Mouse (Mus musculus) cerebellum, adult 9-11 months (tissue): ENCODE measurements around the gene Cttnbp2nl.

Experiments
- DNase-seq: peaks from one replicate; pipeline ENCODE4 v3.0.0; 2022

Cttnbp2nl gene

GRCm38 (mm10) chr3:105052937-105053697, at the start of gene Cttnbp2nl:
Cttnbp2nl (minus strand) TSS chr3:105053146.
- DNase-seq, result peak; percentile 99

- DNase-seq, result no peak
Observed at GRCm38 (mm10) chr3:105100270-105100589, 47.3 kb upstream of the Cttnbp2nl start.

GRCm38 (mm10) chr3:105099526-105100269, 46.8 kb upstream of the Cttnbp2nl start:
- DNase-seq, result no peak

GRCm38 (mm10) chr3:105097581-105097980, 44.6 kb upstream of the Cttnbp2nl start:
- DNase-seq, result no peak

- no peak for DNase-seq
Observed at GRCm38 (mm10) chr3:105095026-105095425, 42.1 kb upstream of the Cttnbp2nl start.

GRCm38 (mm10) chr3:105094448-105094847, 41.5 kb upstream of the Cttnbp2nl start:
- no peak for DNase-seq

- no peak for DNase-seq
Observed at GRCm38 (mm10) chr3:105092721-105093505, 40.0 kb upstream of the Cttnbp2nl start.

- DNase-seq, result no peak
Observed at GRCm38 (mm10) chr3:105090981-105091380, 38.0 kb upstream of the Cttnbp2nl start.

- DNase-seq, result no peak
Observed at GRCm38 (mm10) chr3:105090147-105090546, 37.2 kb upstream of the Cttnbp2nl start.

- no peak for DNase-seq
Observed at GRCm38 (mm10) chr3:105088638-105089037, 35.7 kb upstream of the Cttnbp2nl start.

- DNase-seq, result no peak
Observed at GRCm38 (mm10) chr3:105087344-105087743, 34.4 kb upstream of the Cttnbp2nl start.

GRCm38 (mm10) chr3:105078231-105078826, 25.4 kb upstream of the Cttnbp2nl start:
- peak; percentile 64 for DNase-seq

GRCm38 (mm10) chr3:105075796-105076195, 22.9 kb upstream of the Cttnbp2nl start:
- no peak for DNase-seq

GRCm38 (mm10) chr3:105072536-105072935, 19.6 kb upstream of the Cttnbp2nl start:
- DNase-seq, result no peak

GRCm38 (mm10) chr3:105071251-105071650, 18.3 kb upstream of the Cttnbp2nl start:
- DNase-seq, result no peak

- DNase-seq, result no peak
Observed at GRCm38 (mm10) chr3:105070553-105070952, 17.6 kb upstream of the Cttnbp2nl start.

- DNase-seq, result no peak
Observed at GRCm38 (mm10) chr3:105066544-105066943, 13.6 kb upstream of the Cttnbp2nl start, which contains the start of gene 4930564D02Rik. 4930564D02Rik (plus strand) TSS chr3:105066844.

- DNase-seq, result no peak
Observed at GRCm38 (mm10) chr3:105062676-105063075, 9.7 kb upstream of the Cttnbp2nl start.

- no peak for DNase-seq
Observed at GRCm38 (mm10) chr3:105061991-105062390, 9.0 kb upstream of the Cttnbp2nl start.

- DNase-seq, result no peak
Observed at GRCm38 (mm10) chr3:105061496-105061895, 8.6 kb upstream of the Cttnbp2nl start.

- DNase-seq, result no peak
Observed at GRCm38 (mm10) chr3:105060992-105061391, 8.0 kb upstream of the Cttnbp2nl start.

- DNase-seq, result no peak
Observed at GRCm38 (mm10) chr3:105059911-105060310, 7.0 kb upstream of the Cttnbp2nl start.
